Mouse (Mus musculus) MEL (cell line): ENCODE measurements around the gene Lrrc23. TPM values are rescaled to one million over a fixed set of nuclear protein-coding genes. Genes with fewer than 3 reads are reported as not detected.

Source experiments
- DNase-seq: peaks from one replicate; pipeline ENCODE4 v3.0.0; 2011; ENCODE audit warnings: low read depth, low spot score
- H3K27ac ChIP-seq: 2 replicates; pipeline ENCODE4 v1.5.1; 2012; ENCODE audit warnings: low read depth, mild to moderate bottlenecking, control low read depth, low read length, moderate library complexity; ENCODE audit not compliant: control insufficient read depth
- H3K27me3 ChIP-seq, 2 experiments: fragments of 150-350 bp in 1 of 2; sonication (generic) in 1 of 2; 2 replicates each; pipeline ENCODE4 v1.6.1; 2012; ENCODE audit warnings: low read length in 2 of 2, mild to moderate bottlenecking in 2 of 2, improper control_type of control experiment in 1 of 2, moderate library complexity in 1 of 2; ENCODE audit not compliant: insufficient read depth in 2 of 2, control insufficient read depth in 1 of 2
- H3K36me3 ChIP-seq, 2 experiments: 2 replicates each; pipeline ENCODE4 v1.6.1; 2012 to 2014; ENCODE audit warnings: low read length in 2 of 2, improper control_type of control experiment in 1 of 2, inconsistent platforms in 1 of 2, mild to moderate bottlenecking in 1 of 2; ENCODE audit not compliant: insufficient read depth in 2 of 2, control insufficient read depth in 1 of 2
- H3K4me1 ChIP-seq, 2 experiments: fragments of 150-350 bp in 1 of 2; sonication (generic) in 1 of 2; 2 replicates each; pipeline ENCODE4 v1.6.1; 2012; ENCODE audit warnings: low read length in 2 of 2, improper control_type of control experiment in 1 of 2, mild to moderate bottlenecking in 1 of 2; ENCODE audit not compliant: insufficient read depth in 2 of 2, control insufficient read depth in 1 of 2
- H3K4me3 ChIP-seq, 2 experiments: fragments of 150-350 bp in 1 of 2; sonication (generic) in 1 of 2; 2 replicates each; pipeline ENCODE4 v1.5.1; 2012; ENCODE audit warnings: low read depth in 2 of 2, low read length in 2 of 2, mild to moderate bottlenecking in 2 of 2, moderate library complexity in 2 of 2, control low read depth in 1 of 2, improper control_type of control experiment in 1 of 2; ENCODE audit not compliant: control insufficient read depth in 1 of 2, insufficient read depth in 1 of 2
- H3K79me2 ChIP-seq: 2 replicates; pipeline ENCODE4 v1.6.1; 2012; ENCODE audit warnings: mild to moderate bottlenecking, low read length, moderate library complexity; ENCODE audit not compliant: control insufficient read depth, poor library complexity, insufficient read depth
- H3K9ac ChIP-seq: 2 replicates; pipeline ENCODE4 v1.6.1; 2012; ENCODE audit warnings: low read depth, mild to moderate bottlenecking, control low read depth, low read length, moderate library complexity; ENCODE audit not compliant: control insufficient read depth, poor library complexity, severe bottlenecking
- H3K9me3 ChIP-seq: fragments of 150-350 bp; sonication (generic); replicated peaks from 2 replicates; pipeline ENCODE4 v1.6.1; 2012; ENCODE audit warnings: mild to moderate bottlenecking, low read length, improper control_type of control experiment, moderate library complexity; ENCODE audit not compliant: insufficient read depth
- BHLHE40 ChIP-seq: IDR thresholded peaks from 2 replicates; pipeline ENCODE4 v1.6.1; 2012; ENCODE audit warnings: low read depth, mild to moderate bottlenecking, inconsistent platforms, low read length, improper control_type of control experiment, borderline replicate concordance
- CHD2 ChIP-seq: IDR thresholded peaks from 2 replicates; pipeline ENCODE4 v1.6.1; 2011; ENCODE audit warnings: low read length, improper control_type of control experiment
- CTCF ChIP-seq, 3 experiments: IDR thresholded peaks in 2 of 3; conservative IDR thresholded peaks in 1 of 3; 2 replicates each; pipeline ENCODE4 v1.5.1; 2011 to 2012; ENCODE audit warnings: low read length in 3 of 3, low read depth in 2 of 3, mild to moderate bottlenecking in 2 of 3, improper control_type of control experiment in 1 of 3, inconsistent platforms in 1 of 3, mixed read lengths in 1 of 3, moderate library complexity in 1 of 3; ENCODE audit not compliant: control insufficient read depth in 1 of 3, insufficient read depth in 1 of 3, poor library complexity in 1 of 3, severe bottlenecking in 1 of 3
- ELF1 ChIP-seq: IDR thresholded peaks from 2 replicates; pipeline ENCODE4 v1.6.1; 2014; ENCODE audit warnings: low read depth, mild to moderate bottlenecking, inconsistent platforms, low read length, improper control_type of control experiment, moderate library complexity
- ETS1 ChIP-seq: IDR thresholded peaks from 2 replicates; pipeline ENCODE4 v1.6.1; 2012; ENCODE audit warnings: low read depth, mild to moderate bottlenecking, inconsistent platforms, low read length, improper control_type of control experiment, moderate library complexity
- GABPA ChIP-seq: IDR thresholded peaks from 2 replicates; pipeline ENCODE4 v1.6.1; 2012; ENCODE audit warnings: low read depth, mild to moderate bottlenecking, inconsistent platforms, low read length, improper control_type of control experiment, moderate library complexity
- GATA1 ChIP-seq: IDR thresholded peaks from 2 replicates; pipeline ENCODE4 v1.6.1; 2011; ENCODE audit warnings: low read depth, low read length, improper control_type of control experiment
- HCFC1 ChIP-seq: IDR thresholded peaks from 2 replicates; pipeline ENCODE4 v1.6.1; 2012; ENCODE audit warnings: low read depth, mild to moderate bottlenecking, inconsistent platforms, low read length, improper control_type of control experiment, moderate library complexity
- JUND ChIP-seq: IDR thresholded peaks from 2 replicates; pipeline ENCODE4 v1.6.1; 2011; ENCODE audit warnings: low read depth, mild to moderate bottlenecking, improper control_type of control experiment, low read length
- KAT2A ChIP-seq: conservative IDR thresholded peaks from 2 replicates; pipeline ENCODE4 v1.6.1; 2012; ENCODE audit warnings: low read depth, low read length, improper control_type of control experiment, inconsistent platforms
- MAFK ChIP-seq: IDR thresholded peaks from 2 replicates; pipeline ENCODE4 v1.6.1; 2011; ENCODE audit warnings: low read depth, mild to moderate bottlenecking, low read length, improper control_type of control experiment, borderline replicate concordance
- MAX ChIP-seq: IDR thresholded peaks from 2 replicates; pipeline ENCODE4 v1.6.1; 2011; ENCODE audit warnings: low read length, improper control_type of control experiment
- MAZ ChIP-seq: IDR thresholded peaks from 2 replicates; pipeline ENCODE4 v1.6.1; 2012; ENCODE audit warnings: low read depth, mild to moderate bottlenecking, inconsistent platforms, low read length, improper control_type of control experiment
- MEF2A ChIP-seq: IDR thresholded peaks from 2 replicates; pipeline ENCODE4 v1.6.1; 2014; ENCODE audit warnings: low read depth, mild to moderate bottlenecking, inconsistent platforms, low read length, improper control_type of control experiment; ENCODE audit not compliant: poor library complexity, insufficient replicate concordance, severe bottlenecking; ENCODE audit errors: extremely low read depth
- MXI1 ChIP-seq: IDR thresholded peaks from 2 replicates; pipeline ENCODE4 v1.6.1; 2011; ENCODE audit warnings: mild to moderate bottlenecking, low read depth, low read length, improper control_type of control experiment
- NELFE ChIP-seq: IDR thresholded peaks from 2 replicates; pipeline ENCODE4 v1.6.1; 2011; ENCODE audit warnings: low read depth, low read length, improper control_type of control experiment
- NRF1 ChIP-seq: IDR thresholded peaks from 2 replicates; pipeline ENCODE4 v1.6.1; 2014; ENCODE audit warnings: low read depth, mild to moderate bottlenecking, inconsistent platforms, low read length, improper control_type of control experiment, moderate library complexity; ENCODE audit not compliant: poor library complexity, insufficient read depth, severe bottlenecking
- POLR2AphosphoS2 ChIP-seq: IDR thresholded peaks from 2 replicates; pipeline ENCODE4 v1.6.1; 2011; ENCODE audit warnings: low read length, improper control_type of control experiment
- POLR2AphosphoS5 ChIP-seq: IDR thresholded peaks from 2 replicates; pipeline ENCODE4 v1.6.1; 2012; ENCODE audit warnings: low read depth, borderline replicate concordance, mild to moderate bottlenecking, inconsistent platforms, low read length, moderate library complexity, mixed read lengths
- RCOR1 ChIP-seq: IDR thresholded peaks from 2 replicates; pipeline ENCODE4 v1.6.1; 2012; ENCODE audit warnings: low read depth, mild to moderate bottlenecking, inconsistent platforms, low read length, improper control_type of control experiment
- SMC3 ChIP-seq: IDR thresholded peaks from 2 replicates; pipeline ENCODE4 v1.6.1; 2011; ENCODE audit warnings: low read depth, low read length, improper control_type of control experiment
- TAL1 ChIP-seq: IDR thresholded peaks from 2 replicates; pipeline ENCODE4 v1.6.1; 2012; ENCODE audit warnings: mild to moderate bottlenecking, inconsistent platforms, low read length, moderate library complexity, mixed read lengths
- TBP ChIP-seq: IDR thresholded peaks from 2 replicates; pipeline ENCODE4 v1.8.0; 2011; ENCODE audit warnings: low read depth, low read length, improper control_type of control experiment
- TCF12 ChIP-seq: IDR thresholded peaks from 2 replicates; pipeline ENCODE4 v1.6.1; 2014; ENCODE audit warnings: low read depth, mild to moderate bottlenecking, inconsistent platforms, low read length, improper control_type of control experiment, moderate library complexity
- UBTF ChIP-seq: IDR thresholded peaks from 2 replicates; pipeline ENCODE4 v1.6.1; 2012; ENCODE audit warnings: low read depth, mild to moderate bottlenecking, inconsistent platforms, low read length, improper control_type of control experiment, moderate library complexity, borderline replicate concordance; ENCODE audit not compliant: insufficient read depth
- ZC3H11A ChIP-seq: IDR thresholded peaks from 2 replicates; pipeline ENCODE4 v1.6.1; 2012; ENCODE audit warnings: low read depth, mild to moderate bottlenecking, inconsistent platforms, low read length, improper control_type of control experiment
- ZKSCAN1 ChIP-seq: IDR thresholded peaks from 2 replicates; pipeline ENCODE4 v1.6.1; 2012; ENCODE audit warnings: low read depth, mild to moderate bottlenecking, inconsistent platforms, low read length, improper control_type of control experiment, moderate library complexity
- ZMIZ1 ChIP-seq: IDR thresholded peaks from 2 replicates; pipeline ENCODE4 v1.6.1; 2012; ENCODE audit warnings: low read depth, mild to moderate bottlenecking, inconsistent platforms, low read length, improper control_type of control experiment, moderate library complexity
- ZNF384 ChIP-seq: IDR thresholded peaks from 2 replicates; pipeline ENCODE4 v1.6.1; 2012; ENCODE audit warnings: low read depth, mild to moderate bottlenecking, inconsistent platforms, low read length, improper control_type of control experiment
- polyA plus RNA-seq, 2 experiments: library from polyadenylated mRNA; stranded (reverse) in 1 of 2; unstranded in 1 of 2; fragments of >175 nt in 1 of 2; fragments of >200 nt in 1 of 2; gene quantifications; 2 replicates each; pipeline versions ENCODE4 v1.2.1 to v1.2.4; 2012; ENCODE audit warnings: low replicate concordance in 2 of 2, low read depth in 1 of 2; ENCODE audit not compliant: insufficient read length in 2 of 2, insufficient read depth in 1 of 2, missing spikeins in 1 of 2
- total RNA-seq: library from RNA; depleted of rRNA; stranded (reverse); fragments of 300-350 nt; gene quantifications from 2 replicates; pipeline ENCODE4 v1.2.3, GENCODE M21; 2012

Lrrc23 gene
- total and polyA plus RNA-seq, 3 experiments, result 0.11 TPM; not detected in 2

DNA sequence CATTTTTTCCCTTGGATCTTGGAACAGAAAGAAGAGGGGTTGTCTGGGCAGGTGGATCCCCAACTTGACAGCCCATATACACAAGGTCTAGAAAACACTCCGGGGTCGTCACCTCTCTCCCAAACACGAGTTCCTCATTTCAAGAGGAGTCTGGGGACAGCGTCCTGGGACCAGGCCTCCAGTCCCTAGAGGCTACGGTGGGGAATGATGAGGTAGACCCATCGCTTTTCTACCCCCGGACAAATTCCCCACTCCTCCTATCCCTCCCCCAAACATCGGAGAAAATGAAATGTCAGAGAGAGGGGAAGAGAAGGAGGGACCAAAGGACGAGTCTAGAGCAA is 10.9 kb downstream of the Lrrc23 start:
- no peaks in the 10 kb centered on the region; the same call in 1 of the 2 replicates for H3K79me2 ChIP-seq
- H3K27me3 ChIP-seq, result peaks cover 0 to 2% of the 10 kb centered on the region in 2 experiments; a peak in 1 of 4 replicates
- H3K36me3 ChIP-seq, result peaks cover 0 to 6% of the 10 kb centered on the region in 2 experiments; a peak in 1 of 4 replicates
- H3K4me1 ChIP-seq, result peaks cover 0 to 15% of the 10 kb centered on the region in 2 experiments; a peak in 2 of 4 replicates
- H3K4me3 ChIP-seq, result peak overlapping the region; percentile 75 to 80
- H3K9ac ChIP-seq, result peak overlapping the region; percentile 71
- H3K9me3 ChIP-seq, result no peaks in the 10 kb centered on the region
- no peak overlapping the region for H3K27ac ChIP-seq
- peak; percentile 61 for DNase-seq
- TF ChIP-seq UBTF (peak; percentile 4; the same call in 1 of the 2 replicates), TAL1 (no peak)
- TF ChIP-seq, all 39 proteins: peak for 1

DNA sequence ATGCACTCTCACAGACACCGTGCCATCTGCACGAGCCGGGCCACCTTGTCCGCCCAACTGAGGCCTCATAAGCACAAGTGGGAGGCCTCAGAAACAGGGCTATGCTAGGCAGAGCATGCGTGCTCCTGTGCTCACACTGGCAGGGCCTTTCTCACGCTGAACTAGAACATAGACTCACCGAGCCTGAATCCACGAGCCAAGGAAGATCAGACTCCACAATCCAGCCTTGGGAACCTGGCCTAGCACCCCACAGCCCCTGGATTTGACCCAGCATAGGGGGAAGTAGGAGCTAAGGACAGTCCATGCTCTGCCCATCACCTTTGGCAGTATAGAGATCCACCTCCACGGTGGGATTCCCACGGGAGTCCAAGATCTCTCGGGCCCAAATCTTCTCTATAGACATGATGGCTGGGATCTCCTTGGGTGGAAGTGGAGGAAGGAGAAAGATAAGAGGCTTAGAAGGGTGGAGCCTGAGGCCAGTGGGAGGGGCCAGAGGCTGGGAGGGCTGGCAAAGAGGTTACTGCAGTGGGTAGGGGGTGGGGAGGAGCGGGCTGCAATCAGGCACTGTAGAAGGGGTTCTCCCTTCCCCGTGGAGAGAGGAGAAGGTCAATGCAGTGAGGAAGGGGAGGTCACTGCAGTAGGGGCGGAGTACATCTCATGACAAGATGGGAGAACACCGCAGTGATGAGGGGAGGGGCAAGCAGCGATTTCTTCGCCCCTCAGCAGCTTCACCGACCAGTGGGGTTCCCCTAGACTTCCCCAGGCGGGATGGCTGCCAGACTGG is 11.4 kb downstream of the Lrrc23 start:
- Histone ChIP-seq H3K79me2 (no peaks in the 10 kb centered on the region; the same call in 1 of the 2 replicates), H3K36me3 (peaks cover 0 to 6% of the 10 kb centered on the region in 2 experiments; a peak in 1 of 4 replicates), H3K4me3 (peak overlapping the region; percentile 75 to 80), H3K27ac (no peak overlapping the region), H3K4me1 (peaks cover 0 to 15% of the 10 kb centered on the region in 2 experiments; a peak in 2 of 4 replicates), H3K27me3 (peaks cover 0 to 1% of the 10 kb centered on the region in 2 experiments; a peak in 1 of 4 replicates), H3K9me3 (no peaks in the 10 kb centered on the region), H3K9ac (peak overlapping the region; percentile 71)
- DNase-seq, result peak; percentile 78
- TF ChIP-seq ELF1 (no peak), MAFK (no peak), MEF2A (no peak), ETS1 (no peak), GATA1 (peak; percentile 11; the same call in 1 of the 2 replicates), KAT2A (no peak), SMC3 (no peak), TBP (no peak), NRF1 (no peak), GABPA (no peak), MAX (no peak), ZC3H11A (no peak), ZNF384 (no peak), JUND (no peak), MXI1 (0 out of 2 replicates have a peak, but pooled peaks have one; percentile 31), POLR2AphosphoS5 (no peak), ZKSCAN1 (no peak), CHD2 (no peak), RCOR1 (no peak), BHLHE40 (no peak), CTCF (IDR thresholded peaks at IDR 0.05 in 2 of 3, conservative IDR thresholded peaks at IDR 0.05 in 1 of 3; ENCODE audit: control insufficient read depth in 1 of 3, insufficient read depth in 1 of 3, low read depth in 2 of 3, low read length in 3 of 3, poor library complexity in 1 of 3, severe bottlenecking in 1 of 3) (no peak), UBTF (no peak), TCF12 (no peak), MAZ (peak; percentile 39; the same call in 1 of the 2 replicates), POLR2AphosphoS2 (no peak), HCFC1 (no peak), NELFE (0 out of 2 replicates have a peak, but pooled peaks have one; percentile 9), ZMIZ1 (no peak)
